ENCODE assay signal across 17 mouse cellular contexts in the genomic region with DNA sequence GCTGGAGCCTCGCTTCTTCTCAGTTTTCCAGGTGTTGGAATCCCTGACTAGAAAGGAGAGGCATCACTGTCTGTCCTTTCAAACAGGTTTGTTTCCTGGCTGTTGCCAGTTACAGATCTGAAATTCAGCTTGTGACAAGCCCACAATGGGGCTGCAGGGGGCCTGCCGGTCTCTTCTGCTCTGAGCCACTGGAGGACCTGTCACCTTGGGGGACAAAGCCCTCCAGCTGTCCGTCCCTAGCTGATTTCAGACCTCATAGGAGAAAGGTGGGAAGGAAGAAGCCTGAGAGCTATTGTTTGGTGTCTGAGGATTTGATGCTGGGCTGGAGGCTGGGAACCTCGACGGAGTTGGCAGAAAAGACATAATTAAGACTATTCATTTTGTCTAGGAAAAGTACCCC.
"Had no signal": no experiment of that assay in that cellular context is flagged by ENCODE, and none has a peak within 500 bp of the region (broad histone marks: within the 10 kb centered on the region; RNA-seq: fewer than 3 reads in every experiment).

No protein-coding gene starts in this region.

- H3K9ac ChIP-seq: limb, embryonic 13.5 days; liver, embryonic 12.5 days; liver, embryonic 15.5 days; midbrain, embryonic 12.5 days had no signal

- H3K4me3 ChIP-seq: layer of hippocampus, adult 2 months; limb, embryonic 10.5 days; limb, embryonic 13.5 days; liver, embryonic 12.5 days; liver, embryonic 15.5 days; megakaryocyte, embryonic 14.5 days; midbrain, embryonic 12.5 days had no signal

- H3K27ac ChIP-seq: layer of hippocampus, adult 2 months; limb, embryonic 10.5 days; limb, embryonic 13.5 days; liver, embryonic 12.5 days; liver, embryonic 15.5 days; midbrain, embryonic 12.5 days had no signal

- H3K4me2 ChIP-seq: limb, embryonic 13.5 days; liver, embryonic 12.5 days; liver, embryonic 15.5 days; midbrain, embryonic 12.5 days had no signal

- ATAC-seq: intestine, embryonic 16.5 days; liver, embryonic 12.5 days had no signal

- H3K9me3 ChIP-seq: limb, embryonic 10.5 days; limb, embryonic 13.5 days; liver, embryonic 12.5 days; liver, embryonic 15.5 days; midbrain, embryonic 12.5 days had no signal

- H3K27me3 ChIP-seq: limb, embryonic 13.5 days; liver, embryonic 12.5 days; liver, embryonic 15.5 days had no signal

- H3K4me1 ChIP-seq: liver, embryonic 12.5 days; liver, embryonic 15.5 days; megakaryocyte, embryonic 14.5 days had no signal

- H3K36me3 ChIP-seq: limb, embryonic 10.5 days; limb, embryonic 13.5 days; liver, embryonic 12.5 days; liver, embryonic 15.5 days; midbrain, embryonic 12.5 days had no signal

- DNase-seq: kidney, adult 18-20 months; kidney, adult 9 months; kidney, postnatal 14 days; layer of hippocampus, adult 9-11 months; liver; lung, adult 2 months; lung, postnatal 36 days; thymus, adult 18-20 months; thymus, postnatal 36 days had no signal
